Comparison of ENCODE assay signal across 31 mouse cellular contexts in the genomic region with DNA sequence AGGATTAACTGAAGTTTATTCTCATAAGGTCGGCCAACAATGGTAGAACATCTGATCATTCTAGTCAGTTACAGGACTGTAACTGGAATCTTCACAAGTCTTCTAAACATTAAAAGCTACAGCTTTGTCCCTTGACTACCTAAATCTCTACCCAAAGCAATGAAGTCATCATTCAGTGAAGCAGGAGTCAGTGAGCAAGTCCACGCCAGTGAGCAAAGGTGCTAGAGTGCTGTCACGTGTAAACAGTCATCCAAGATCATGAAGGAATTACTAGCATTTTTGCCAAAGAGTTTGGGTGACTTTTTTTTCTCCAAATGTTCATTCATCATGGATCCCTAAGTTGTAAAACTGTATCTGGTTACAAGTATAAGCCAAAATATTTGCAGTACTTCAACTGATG.
"Had no signal": no experiment of that assay in that cellular context is flagged by ENCODE, and none has a peak within 500 bp of the region (broad histone marks: within the 10 kb centered on the region; RNA-seq: fewer than 3 reads in every experiment).

No protein-coding gene starts in this region.

- H3K9ac ChIP-seq: limb, embryonic 12.5 days; limb, embryonic 13.5 days; limb, embryonic 15.5 days; liver, embryonic 12.5 days; liver, embryonic 13.5 days; liver, embryonic 14.5 days; liver, embryonic 15.5 days; liver, postnatal 0 days; lung, embryonic 14.5 days; lung, embryonic 15.5 days; midbrain, embryonic 12.5 days; midbrain, embryonic 13.5 days; midbrain, embryonic 15.5 days; neural tube, embryonic 12.5 days had no signal

- DNase-seq: left cerebral cortex, postnatal 4 days; liver; liver, embryonic 13.5 days; liver, postnatal 0 days; lung, adult 18-20 months; lung, adult 2 months; lung, embryonic 14.5 days; lung, postnatal 10 days; lung, postnatal 36 days; lung, postnatal 4 days; midbrain, embryonic 14.5 days had no signal

- H3K27me3 ChIP-seq: limb, embryonic 12.5 days; limb, embryonic 13.5 days; limb, embryonic 15.5 days; liver, embryonic 12.5 days; liver, embryonic 13.5 days; liver, embryonic 15.5 days; lung, embryonic 15.5 days; megakaryocyte, embryonic 14.5 days; midbrain, embryonic 12.5 days; midbrain, embryonic 13.5 days; midbrain, embryonic 15.5 days; neural tube, embryonic 12.5 days had no signal

- H3K4me2 ChIP-seq: limb, embryonic 12.5 days; limb, embryonic 13.5 days; limb, embryonic 15.5 days; liver, embryonic 11.5 days; liver, embryonic 12.5 days; liver, embryonic 13.5 days; liver, embryonic 15.5 days; lung, embryonic 14.5 days; lung, embryonic 15.5 days; midbrain, embryonic 11.5 days; midbrain, embryonic 12.5 days; midbrain, embryonic 13.5 days; midbrain, embryonic 15.5 days; neural tube, embryonic 12.5 days had no signal

- ATAC-seq: liver, embryonic 12.5 days; liver, postnatal 0 days; lung, postnatal 0 days; midbrain, embryonic 13.5 days; midbrain, embryonic 15.5 days; midbrain, embryonic 16.5 days had no signal

- H3K27ac ChIP-seq: limb, embryonic 10.5 days; limb, embryonic 12.5 days; limb, embryonic 13.5 days; limb, embryonic 15.5 days; liver, embryonic 12.5 days; liver, embryonic 13.5 days; liver, embryonic 14.5 days; liver, embryonic 15.5 days; lung, embryonic 15.5 days; macrophage; midbrain, embryonic 10.5 days; midbrain, embryonic 12.5 days; midbrain, embryonic 13.5 days; midbrain, embryonic 15.5 days; neural tube, embryonic 12.5 days had no signal

- H3K4me3 ChIP-seq: limb, embryonic 10.5 days; limb, embryonic 12.5 days; limb, embryonic 13.5 days; limb, embryonic 15.5 days; liver, embryonic 12.5 days; liver, embryonic 13.5 days; liver, embryonic 15.5 days; lung, embryonic 15.5 days; megakaryocyte, embryonic 14.5 days; midbrain, embryonic 10.5 days; midbrain, embryonic 12.5 days; midbrain, embryonic 13.5 days; midbrain, embryonic 15.5 days; myocyte; neural tube, embryonic 12.5 days had no signal

- H3K4me1 ChIP-seq: limb, embryonic 10.5 days; limb, embryonic 12.5 days; limb, embryonic 13.5 days; limb, embryonic 15.5 days; liver, embryonic 12.5 days; liver, embryonic 13.5 days; liver, embryonic 15.5 days; lung, embryonic 15.5 days; midbrain, embryonic 10.5 days; midbrain, embryonic 12.5 days; midbrain, embryonic 13.5 days; midbrain, embryonic 15.5 days; neural tube, embryonic 12.5 days had no signal

- H3K9me3 ChIP-seq: limb, embryonic 10.5 days; limb, embryonic 12.5 days; limb, embryonic 13.5 days; limb, embryonic 15.5 days; liver, embryonic 12.5 days; liver, embryonic 13.5 days; liver, embryonic 15.5 days; lung, embryonic 15.5 days; megakaryocyte, embryonic 14.5 days; midbrain, embryonic 10.5 days; midbrain, embryonic 12.5 days; midbrain, embryonic 13.5 days; midbrain, embryonic 15.5 days; neural tube, embryonic 12.5 days had no signal
